Mouse (Mus musculus): Measurements from ENCODE around the gene Klf1. TPM values are rescaled to one million over a fixed set of nuclear protein-coding genes. Genes with fewer than 3 reads are reported as not detected.

The Klf1 gene
- 0.27 TPM in 1 of 2 replicates, not detected in the other for total RNA-seq (2021)
- long read RNA-seq = 0 reads

- DNase-seq = no peak
Measured at GRCm38 (mm10) chr8:84901752-84902151, at the start of gene Klf1. TSS of gene Klf1 (plus strand) at chr8:84901928.

GRCm38 (mm10) chr8:84856434-84856833 lies 45.3 kb upstream of the Klf1 start:
- no peak for DNase-seq

GRCm38 (mm10) chr8:84856864-84857441 lies 44.8 kb upstream of the Klf1 start, which contains the start of gene Farsa:
TSS of gene Farsa (plus strand) at chr8:84856989.
- peak; percentile 92 for DNase-seq

GRCm38 (mm10) chr8:84871376-84872308 lies 30.1 kb upstream of the Klf1 start, which contains the start of gene Syce2:
TSS of gene Syce2 (plus strand) at chr8:84872111.
- DNase-seq = peak; percentile 88

DNA sequence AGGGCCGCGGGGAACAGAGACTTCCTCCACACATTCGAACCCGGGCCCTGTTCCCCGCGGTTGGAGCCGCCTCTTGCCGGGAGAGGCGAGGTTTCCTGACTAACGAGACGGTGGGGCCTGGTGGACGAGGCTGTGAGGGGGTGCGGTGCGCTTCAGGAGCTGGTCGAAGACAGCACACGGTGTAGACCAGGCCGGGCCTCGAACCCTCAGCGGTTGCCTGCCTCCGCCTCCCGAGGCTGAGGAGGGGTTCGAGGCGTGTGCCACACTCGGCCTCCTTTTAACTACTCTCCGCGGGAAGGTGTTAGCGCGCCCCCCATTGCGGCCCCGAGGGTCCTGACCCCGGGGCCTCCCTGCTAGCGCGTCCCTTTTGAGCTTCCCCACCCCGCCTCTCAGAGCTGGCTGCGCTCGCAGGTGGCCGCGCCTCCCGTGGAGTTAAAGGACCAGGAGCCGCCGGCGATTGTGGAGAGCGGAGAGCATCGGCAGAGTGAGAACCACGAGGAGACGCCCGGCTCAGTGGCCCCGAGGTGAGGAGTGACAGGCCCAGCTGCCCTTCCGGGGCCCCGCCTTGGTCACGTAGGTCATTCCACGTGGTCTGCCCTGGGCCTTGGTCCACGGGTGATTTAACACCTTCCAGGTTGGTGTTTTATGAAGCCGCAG lies 29.3 kb upstream of the Klf1 start:
- peak; percentile 50 for DNase-seq

DNA sequence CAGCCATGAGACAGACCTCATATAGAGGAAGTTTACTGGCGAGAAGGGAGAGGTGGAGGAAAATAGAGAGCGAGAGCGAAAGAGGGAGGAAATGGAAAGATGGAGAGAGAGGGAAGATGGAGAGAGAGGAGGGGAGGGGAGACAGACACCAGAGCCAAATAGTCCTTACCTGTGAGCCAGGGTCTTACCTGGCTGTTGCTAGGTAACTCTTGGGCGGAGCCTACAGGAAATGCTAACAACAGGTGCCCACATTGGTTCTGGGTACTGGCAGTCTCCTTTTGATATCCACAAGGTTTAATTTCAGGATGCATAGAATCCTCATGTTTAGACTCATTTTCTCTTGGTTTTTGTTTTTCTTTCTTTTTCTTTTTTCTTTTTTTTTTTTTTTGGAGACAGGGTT lies 28.7 kb upstream of the Klf1 start:
- DNase-seq = no peak

DNA sequence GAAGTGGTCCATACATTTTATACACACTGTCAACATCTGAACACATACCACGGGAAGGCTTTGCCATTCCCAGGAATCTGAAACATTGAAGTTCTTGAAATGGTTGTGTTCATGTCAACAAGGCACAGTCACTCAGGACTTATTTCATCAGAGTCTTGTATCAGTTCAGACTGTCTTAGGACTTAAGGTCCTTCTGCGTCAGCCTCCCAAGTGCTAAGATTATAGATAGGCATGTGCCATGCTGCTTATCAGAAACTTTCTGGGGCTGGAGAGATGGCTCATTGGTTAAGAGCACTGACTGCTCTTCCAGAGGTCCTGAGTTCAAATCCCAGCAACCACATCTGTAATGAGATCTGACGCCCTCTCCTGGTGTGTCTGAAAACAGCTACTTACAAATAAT lies 27.4 kb upstream of the Klf1 start:
- DNase-seq = no peak

- no peak for DNase-seq
Measured at GRCm38 (mm10) chr8:84877297-84878035, 24.3 kb upstream of the Klf1 start.

DNA sequence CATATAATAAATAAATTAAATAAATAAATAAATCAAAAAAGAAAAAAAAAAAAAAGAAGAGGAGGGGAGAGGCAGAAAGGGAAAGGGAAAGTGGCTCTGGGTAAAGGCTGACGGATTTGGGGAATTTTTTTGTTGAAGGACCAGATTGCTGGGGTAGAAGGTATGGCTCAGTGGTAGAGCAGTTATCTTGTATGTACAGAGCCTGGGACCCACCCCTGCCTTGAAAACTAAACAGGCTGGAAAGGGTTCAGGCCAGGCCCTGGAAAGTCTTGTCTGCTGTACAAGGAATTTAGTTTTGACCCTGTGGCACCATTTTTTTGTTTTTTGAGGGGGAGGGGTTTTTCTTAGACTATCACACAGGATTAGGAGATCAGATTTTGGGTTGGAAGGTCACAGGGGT lies 22.8 kb upstream of the Klf1 start:
- no peak for DNase-seq

DNA sequence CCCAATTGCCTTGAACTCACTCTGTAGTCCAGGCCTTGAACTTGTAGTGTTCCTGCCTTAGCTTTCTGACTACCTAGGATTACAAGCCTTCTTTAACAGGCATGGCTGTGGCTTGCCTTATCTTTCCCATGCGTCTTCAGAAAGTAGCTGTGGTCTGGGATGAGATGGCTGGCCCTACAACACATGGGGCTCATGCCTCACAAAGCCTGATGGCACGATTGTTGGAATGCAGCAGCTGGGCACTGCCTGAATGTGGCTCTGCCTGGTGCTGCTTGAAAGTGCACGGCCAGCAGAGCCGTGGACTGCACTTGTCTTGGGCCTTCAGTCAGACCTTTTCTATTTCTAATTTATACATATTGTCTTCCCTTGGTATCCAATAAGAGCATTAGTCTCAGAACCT lies 17.0 kb upstream of the Klf1 start:
- no peak for DNase-seq

GRCm38 (mm10) chr8:84888280-84888679 lies 13.4 kb upstream of the Klf1 start:
- DNase-seq = no peak

GRCm38 (mm10) chr8:84889141-84889540 lies 12.6 kb upstream of the Klf1 start:
- no peak for DNase-seq

- no peak for DNase-seq
Measured at GRCm38 (mm10) chr8:84892993-84893708, 8.6 kb upstream of the Klf1 start.

GRCm38 (mm10) chr8:84893709-84894134 lies 8.0 kb upstream of the Klf1 start, which contains the start of gene Gcdh:
TSS of gene Gcdh (minus strand) at chr8:84893921.
- DNase-seq = peak; percentile 83

DNA sequence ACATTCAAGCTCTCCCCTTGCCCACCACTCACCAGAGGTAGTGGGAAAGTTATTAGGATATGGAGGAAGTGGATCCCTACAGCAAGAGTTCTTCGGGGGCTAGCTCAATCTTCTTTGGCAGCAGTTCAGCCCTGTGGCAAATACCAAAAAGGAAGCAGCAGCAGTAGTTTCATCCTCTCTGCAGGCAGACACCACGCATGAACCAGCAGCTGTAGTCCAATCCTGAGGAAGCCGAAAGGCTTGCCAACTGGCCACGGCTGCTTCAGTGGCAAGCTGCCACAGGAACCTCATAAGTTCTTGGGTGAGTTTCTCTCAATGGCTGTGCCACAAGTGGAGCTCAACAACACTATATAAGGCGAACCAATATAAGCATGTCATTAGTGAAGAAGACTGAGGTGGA lies 5.8 kb upstream of the Klf1 start:
- DNase-seq = no peak

- no peak for DNase-seq
Measured at GRCm38 (mm10) chr8:84901071-84901470, 657 bp upstream of the Klf1 start.

DNA sequence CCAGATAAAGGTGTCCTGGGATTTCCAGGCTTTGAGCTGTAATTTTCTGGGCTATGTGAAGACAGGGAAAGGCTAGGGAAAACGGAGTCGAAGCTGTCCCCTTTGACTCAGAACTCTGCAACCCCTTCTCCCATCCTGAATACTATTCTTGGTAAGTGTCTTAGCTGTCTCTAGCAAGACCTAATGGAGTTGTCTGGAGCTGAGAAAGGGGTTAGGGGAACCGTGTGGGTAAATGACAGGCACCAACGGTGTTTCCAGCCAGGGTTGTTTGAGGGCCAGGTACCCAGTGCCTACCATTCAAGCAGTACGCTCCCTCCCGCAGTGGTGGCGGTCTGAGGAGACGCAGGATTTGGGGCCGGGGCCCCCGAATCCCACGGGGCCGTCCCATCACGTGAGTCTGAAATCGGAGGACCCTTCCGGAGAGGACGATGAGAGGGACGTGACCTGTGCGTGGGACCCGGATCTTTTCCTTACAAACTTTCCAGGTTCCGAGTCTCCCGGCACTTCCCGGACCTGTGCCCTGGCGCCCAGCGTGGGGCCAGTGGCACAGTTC lies 715 bp downstream of the Klf1 start:
- DNase-seq = no peak

GRCm38 (mm10) chr8:84902920-84903661 lies 1.4 kb downstream of the Klf1 start:
- peak; percentile 92 for DNase-seq

DNA sequence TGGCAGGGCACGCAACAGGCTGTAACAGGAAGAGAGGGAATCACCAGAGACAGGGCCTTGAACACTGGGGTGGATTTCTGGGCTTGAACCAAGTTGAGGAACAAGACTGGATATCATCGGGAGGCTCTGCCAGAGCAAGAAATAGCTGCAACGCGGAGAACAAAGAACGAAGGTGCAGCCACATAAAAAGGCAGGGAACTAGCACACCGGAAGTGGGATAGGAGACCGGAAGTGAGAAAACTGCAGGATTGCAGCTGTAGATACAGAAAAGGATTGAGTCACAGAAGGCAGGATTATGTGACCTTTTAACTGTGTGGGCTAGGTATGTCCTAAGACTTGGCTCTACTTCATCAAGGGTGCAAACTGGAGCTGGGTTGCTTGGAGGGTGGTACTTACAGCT lies 2.6 kb downstream of the Klf1 start:
- DNase-seq = no peak

- no peak for DNase-seq
Measured at GRCm38 (mm10) chr8:84907037-84907436, 5.3 kb downstream of the Klf1 start.
